Mouse (Mus musculus) MEL (cell line): ENCODE measurements at regions not wholly inside any gene's neighbourhood (a gene's known extent, or its start where the extent isn't known, plus 50 kb on each side); places are given as distances from the start of the nearest gene placed in this dataset.

Experiments
- DNase-seq: peaks from one replicate; pipeline ENCODE4 v3.0.0; 2011; ENCODE audit warnings: low read depth, low spot score
- H3K27ac ChIP-seq: 2 replicates; pipeline ENCODE4 v1.5.1; 2012; ENCODE audit warnings: low read depth, mild to moderate bottlenecking, control low read depth, low read length, moderate library complexity; ENCODE audit not compliant: control insufficient read depth
- H3K27me3 ChIP-seq, 2 experiments: fragments of 150-350 bp in 1 of 2; sonication (generic) in 1 of 2; 2 replicates each; pipeline ENCODE4 v1.6.1; 2012; ENCODE audit warnings: low read length in 2 of 2, mild to moderate bottlenecking in 2 of 2, improper control_type of control experiment in 1 of 2, moderate library complexity in 1 of 2; ENCODE audit not compliant: insufficient read depth in 2 of 2, control insufficient read depth in 1 of 2
- H3K36me3 ChIP-seq, 2 experiments: 2 replicates each; pipeline ENCODE4 v1.6.1; 2012 to 2014; ENCODE audit warnings: low read length in 2 of 2, improper control_type of control experiment in 1 of 2, inconsistent platforms in 1 of 2, mild to moderate bottlenecking in 1 of 2; ENCODE audit not compliant: insufficient read depth in 2 of 2, control insufficient read depth in 1 of 2
- H3K4me1 ChIP-seq, 2 experiments: fragments of 150-350 bp in 1 of 2; sonication (generic) in 1 of 2; 2 replicates each; pipeline ENCODE4 v1.6.1; 2012; ENCODE audit warnings: low read length in 2 of 2, improper control_type of control experiment in 1 of 2, mild to moderate bottlenecking in 1 of 2; ENCODE audit not compliant: insufficient read depth in 2 of 2, control insufficient read depth in 1 of 2
- H3K4me3 ChIP-seq, 2 experiments: fragments of 150-350 bp in 1 of 2; sonication (generic) in 1 of 2; 2 replicates each; pipeline ENCODE4 v1.5.1; 2012; ENCODE audit warnings: low read depth in 2 of 2, low read length in 2 of 2, mild to moderate bottlenecking in 2 of 2, moderate library complexity in 2 of 2, control low read depth in 1 of 2, improper control_type of control experiment in 1 of 2; ENCODE audit not compliant: control insufficient read depth in 1 of 2, insufficient read depth in 1 of 2
- H3K79me2 ChIP-seq: 2 replicates; pipeline ENCODE4 v1.6.1; 2012; ENCODE audit warnings: mild to moderate bottlenecking, low read length, moderate library complexity; ENCODE audit not compliant: control insufficient read depth, poor library complexity, insufficient read depth
- H3K9ac ChIP-seq: 2 replicates; pipeline ENCODE4 v1.6.1; 2012; ENCODE audit warnings: low read depth, mild to moderate bottlenecking, control low read depth, low read length, moderate library complexity; ENCODE audit not compliant: control insufficient read depth, poor library complexity, severe bottlenecking
- H3K9me3 ChIP-seq: fragments of 150-350 bp; sonication (generic); replicated peaks from 2 replicates; pipeline ENCODE4 v1.6.1; 2012; ENCODE audit warnings: mild to moderate bottlenecking, low read length, improper control_type of control experiment, moderate library complexity; ENCODE audit not compliant: insufficient read depth
- BHLHE40 ChIP-seq: IDR thresholded peaks from 2 replicates; pipeline ENCODE4 v1.6.1; 2012; ENCODE audit warnings: low read depth, mild to moderate bottlenecking, inconsistent platforms, low read length, improper control_type of control experiment, borderline replicate concordance
- CTCF ChIP-seq, 3 experiments: IDR thresholded peaks in 2 of 3; conservative IDR thresholded peaks in 1 of 3; 2 replicates each; pipeline ENCODE4 v1.5.1; 2011 to 2012; ENCODE audit warnings: low read length in 3 of 3, low read depth in 2 of 3, mild to moderate bottlenecking in 2 of 3, improper control_type of control experiment in 1 of 3, inconsistent platforms in 1 of 3, mixed read lengths in 1 of 3, moderate library complexity in 1 of 3; ENCODE audit not compliant: control insufficient read depth in 1 of 3, insufficient read depth in 1 of 3, poor library complexity in 1 of 3, severe bottlenecking in 1 of 3
- E2F4 ChIP-seq: IDR thresholded peaks from 2 replicates; pipeline ENCODE4 v1.6.1; 2011; ENCODE audit warnings: low read depth, low read length, improper control_type of control experiment, borderline replicate concordance
- ELF1 ChIP-seq: IDR thresholded peaks from 2 replicates; pipeline ENCODE4 v1.6.1; 2014; ENCODE audit warnings: low read depth, mild to moderate bottlenecking, inconsistent platforms, low read length, improper control_type of control experiment, moderate library complexity
- GABPA ChIP-seq: IDR thresholded peaks from 2 replicates; pipeline ENCODE4 v1.6.1; 2012; ENCODE audit warnings: low read depth, mild to moderate bottlenecking, inconsistent platforms, low read length, improper control_type of control experiment, moderate library complexity
- GATA1 ChIP-seq: IDR thresholded peaks from 2 replicates; pipeline ENCODE4 v1.6.1; 2011; ENCODE audit warnings: low read depth, low read length, improper control_type of control experiment
- KAT2A ChIP-seq: conservative IDR thresholded peaks from 2 replicates; pipeline ENCODE4 v1.6.1; 2012; ENCODE audit warnings: low read depth, low read length, improper control_type of control experiment, inconsistent platforms
- MAFK ChIP-seq: IDR thresholded peaks from 2 replicates; pipeline ENCODE4 v1.6.1; 2011; ENCODE audit warnings: low read depth, mild to moderate bottlenecking, low read length, improper control_type of control experiment, borderline replicate concordance
- MEF2A ChIP-seq: IDR thresholded peaks from 2 replicates; pipeline ENCODE4 v1.6.1; 2014; ENCODE audit warnings: low read depth, mild to moderate bottlenecking, inconsistent platforms, low read length, improper control_type of control experiment; ENCODE audit not compliant: poor library complexity, insufficient replicate concordance, severe bottlenecking; ENCODE audit errors: extremely low read depth
- MXI1 ChIP-seq: IDR thresholded peaks from 2 replicates; pipeline ENCODE4 v1.6.1; 2011; ENCODE audit warnings: mild to moderate bottlenecking, low read depth, low read length, improper control_type of control experiment
- MYB ChIP-seq: IDR thresholded peaks from 2 replicates; pipeline ENCODE4 v1.6.1; 2011; ENCODE audit warnings: mild to moderate bottlenecking, low read depth, low read length, improper control_type of control experiment
- MYC ChIP-seq: IDR thresholded peaks from 2 replicates; pipeline ENCODE4 v1.6.1; 2011; ENCODE audit warnings: low read depth, mild to moderate bottlenecking, low read length, improper control_type of control experiment, moderate library complexity
- NRF1 ChIP-seq: IDR thresholded peaks from 2 replicates; pipeline ENCODE4 v1.6.1; 2014; ENCODE audit warnings: low read depth, mild to moderate bottlenecking, inconsistent platforms, low read length, improper control_type of control experiment, moderate library complexity; ENCODE audit not compliant: poor library complexity, insufficient read depth, severe bottlenecking
- POLR2A ChIP-seq, 2 experiments: IDR thresholded peaks; 2 replicates each; pipeline ENCODE4 v1.6.1; 2011 to 2012; ENCODE audit warnings: low read length in 2 of 2, mild to moderate bottlenecking in 2 of 2, control low read depth in 1 of 2, improper control_type of control experiment in 1 of 2, low read depth in 1 of 2, moderate library complexity in 1 of 2; ENCODE audit not compliant: control insufficient read depth in 1 of 2, insufficient read depth in 1 of 2, poor library complexity in 1 of 2
- POLR2AphosphoS2 ChIP-seq: IDR thresholded peaks from 2 replicates; pipeline ENCODE4 v1.6.1; 2011; ENCODE audit warnings: low read length, improper control_type of control experiment
- POLR2AphosphoS5 ChIP-seq: IDR thresholded peaks from 2 replicates; pipeline ENCODE4 v1.6.1; 2012; ENCODE audit warnings: low read depth, borderline replicate concordance, mild to moderate bottlenecking, inconsistent platforms, low read length, moderate library complexity, mixed read lengths
- RAD21 ChIP-seq: IDR thresholded peaks from 2 replicates; pipeline ENCODE4 v1.6.1; 2011; ENCODE audit warnings: mild to moderate bottlenecking, low read depth, low read length, improper control_type of control experiment
- RCOR1 ChIP-seq: IDR thresholded peaks from 2 replicates; pipeline ENCODE4 v1.6.1; 2012; ENCODE audit warnings: low read depth, mild to moderate bottlenecking, inconsistent platforms, low read length, improper control_type of control experiment
- SIN3A ChIP-seq: IDR thresholded peaks from 2 replicates; pipeline ENCODE4 v1.6.1; 2012; ENCODE audit warnings: low read length, improper control_type of control experiment, inconsistent platforms
- SMC3 ChIP-seq: IDR thresholded peaks from 2 replicates; pipeline ENCODE4 v1.6.1; 2011; ENCODE audit warnings: low read depth, low read length, improper control_type of control experiment
- TAL1 ChIP-seq: IDR thresholded peaks from 2 replicates; pipeline ENCODE4 v1.6.1; 2012; ENCODE audit warnings: mild to moderate bottlenecking, inconsistent platforms, low read length, moderate library complexity, mixed read lengths
- TBP ChIP-seq: IDR thresholded peaks from 2 replicates; pipeline ENCODE4 v1.8.0; 2011; ENCODE audit warnings: low read depth, low read length, improper control_type of control experiment
- TCF12 ChIP-seq: IDR thresholded peaks from 2 replicates; pipeline ENCODE4 v1.6.1; 2014; ENCODE audit warnings: low read depth, mild to moderate bottlenecking, inconsistent platforms, low read length, improper control_type of control experiment, moderate library complexity
- USF1 ChIP-seq: IDR thresholded peaks from 2 replicates; pipeline ENCODE4 v1.6.1; 2014; ENCODE audit warnings: low read depth, mild to moderate bottlenecking, inconsistent platforms, low read length, improper control_type of control experiment, moderate library complexity
- ZKSCAN1 ChIP-seq: IDR thresholded peaks from 2 replicates; pipeline ENCODE4 v1.6.1; 2012; ENCODE audit warnings: low read depth, mild to moderate bottlenecking, inconsistent platforms, low read length, improper control_type of control experiment, moderate library complexity
- ZMIZ1 ChIP-seq: IDR thresholded peaks from 2 replicates; pipeline ENCODE4 v1.6.1; 2012; ENCODE audit warnings: low read depth, mild to moderate bottlenecking, inconsistent platforms, low read length, improper control_type of control experiment, moderate library complexity
- ZNF384 ChIP-seq: IDR thresholded peaks from 2 replicates; pipeline ENCODE4 v1.6.1; 2012; ENCODE audit warnings: low read depth, mild to moderate bottlenecking, inconsistent platforms, low read length, improper control_type of control experiment

DNA sequence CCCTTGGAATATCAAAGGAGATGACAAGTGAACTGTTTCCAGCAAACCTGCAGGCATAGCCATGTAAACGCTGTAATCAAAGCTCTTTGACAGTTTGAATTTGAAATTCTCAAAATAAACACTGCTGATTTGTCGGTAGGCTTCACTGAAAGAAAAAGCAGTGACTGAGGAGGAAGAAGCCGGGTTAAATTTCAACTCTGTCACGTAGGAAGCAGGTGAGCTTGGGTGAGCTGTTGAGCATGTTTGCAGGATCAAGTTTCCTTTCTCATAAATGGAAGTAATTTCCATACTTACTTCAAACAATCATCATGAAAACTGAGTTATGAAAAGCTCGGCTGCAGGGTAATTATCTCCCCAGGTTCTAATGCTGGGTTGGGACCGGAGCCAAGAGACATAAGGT, 118.0 kb downstream of the Ifng start:
- H3K4me3 ChIP-seq = no peak overlapping the region
- no peak overlapping the region for H3K9ac ChIP-seq
- DNase-seq = no peak
- H3K9me3 ChIP-seq = no peaks in the 10 kb centered on the region
- no peak overlapping the region for H3K27ac ChIP-seq
- H3K4me1 ChIP-seq = no peaks in the 10 kb centered on the region
- TF ChIP-seq TAL1 (no peak), MEF2A (no peak), ELF1 (no peak), RCOR1 (no peak), USF1 (no peak), POLR2AphosphoS5 (no peak), TBP (no peak), MYB (no peak), CTCF (IDR thresholded peaks at IDR 0.05 in 2 of 3, conservative IDR thresholded peaks at IDR 0.05 in 1 of 3; ENCODE audit: control insufficient read depth in 1 of 3, insufficient read depth in 1 of 3, low read depth in 2 of 3, low read length in 3 of 3, poor library complexity in 1 of 3, severe bottlenecking in 1 of 3) (no peak), POLR2AphosphoS2 (no peak), BHLHE40 (no peak), MXI1 (no peak), MAFK (no peak), MYC (no peak)
- H3K27me3 ChIP-seq = no peaks in the 10 kb centered on the region
- H3K36me3 ChIP-seq = no peaks in the 10 kb centered on the region
- no peaks in the 10 kb centered on the region for H3K79me2 ChIP-seq

DNA sequence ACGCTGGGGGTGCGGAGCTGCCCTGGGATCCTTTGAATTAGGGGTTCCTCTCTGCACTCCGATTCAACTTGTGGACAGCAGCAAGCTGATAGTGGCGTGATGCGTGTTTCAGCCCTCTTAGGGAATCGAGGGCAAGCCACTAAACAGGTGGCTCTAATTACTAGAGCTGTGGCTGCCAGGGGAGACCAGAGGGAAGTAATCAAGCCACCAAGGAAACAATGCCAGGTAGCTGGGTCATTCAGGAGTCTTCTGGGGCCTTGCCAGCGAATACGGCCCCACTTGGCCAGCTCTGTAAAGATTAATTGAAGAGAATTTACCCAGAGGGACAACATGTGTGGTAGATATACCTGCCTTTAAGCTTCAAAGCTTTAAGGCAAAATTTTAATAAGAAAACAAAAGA, 123.2 kb downstream of the Ifng start:
- TF ChIP-seq GABPA (no peak), TBP (no peak), E2F4 (no peak), ZKSCAN1 (no peak), POLR2A (IDR thresholded peaks at IDR 0.05; ENCODE audit: control insufficient read depth in 1 of 2, insufficient read depth in 1 of 2, low read depth in 1 of 2, low read length in 2 of 2, poor library complexity in 1 of 2) (no peak), CTCF (IDR thresholded peaks at IDR 0.05 in 2 of 3, conservative IDR thresholded peaks at IDR 0.05 in 1 of 3; ENCODE audit: control insufficient read depth in 1 of 3, insufficient read depth in 1 of 3, low read depth in 2 of 3, low read length in 3 of 3, poor library complexity in 1 of 3, severe bottlenecking in 1 of 3) (no peak), KAT2A (no peak), TAL1 (no peak), MXI1 (no peak), NRF1 (no peak), RAD21 (no peak), BHLHE40 (no peak), SMC3 (no peak), MYC (no peak), ZMIZ1 (no peak), SIN3A (no peak), ZNF384 (no peak), RCOR1 (no peak), TCF12 (no peak), GATA1 (no peak)
- no peaks in the 10 kb centered on the region for H3K9me3 ChIP-seq
- H3K36me3 ChIP-seq = no peaks in the 10 kb centered on the region
- H3K4me1 ChIP-seq = no peaks in the 10 kb centered on the region
- no peak overlapping the region for H3K4me3 ChIP-seq
- no peak for DNase-seq
- H3K27ac ChIP-seq = no peak overlapping the region
- H3K9ac ChIP-seq = no peak overlapping the region
- no peaks in the 10 kb centered on the region for H3K79me2 ChIP-seq
- no peaks in the 10 kb centered on the region for H3K27me3 ChIP-seq
